Mouse (Mus musculus) intestine, postnatal 0 days (tissue): ENCODE data around the gene Gm5565. TPM values are rescaled to one million over a fixed set of nuclear protein-coding genes. Genes with fewer than 3 reads are reported as not detected.
"Not testable (repeated sequence)": the region's sequence is repeated elsewhere in the genome, so short reads cannot be mapped to it uniquely, and the experiment has no call there.

Experiments used
- ATAC-seq: fragments of 200-750 bp; cut with Nextera tagmentation; 2 replicates; pipeline ENCODE4 v1.8.0; 2017; ENCODE audit warnings: mild to moderate bottlenecking, moderate TSS enrichment, moderate library complexity
- H3K27ac ChIP-seq: fragments of 300-500 bp; sonication (generic); 2 replicates; pipeline ENCODE4 v1.5.1; 2014; ENCODE audit warnings: mild to moderate bottlenecking, low read depth, low read length, moderate library complexity
- H3K27me3 ChIP-seq: fragments of 300-500 bp; sonication (generic); replicated peaks from 2 replicates; pipeline ENCODE4 v1.6.1; 2014; ENCODE audit warnings: low read length, mixed read lengths; ENCODE audit not compliant: control insufficient read depth, insufficient read depth
- H3K36me3 ChIP-seq: fragments of 300-500 bp; sonication (generic); 2 replicates; pipeline ENCODE4 v1.6.1; 2014; ENCODE audit warnings: mild to moderate bottlenecking, moderate library complexity; ENCODE audit not compliant: control insufficient read depth, insufficient read depth
- H3K4me1 ChIP-seq: fragments of 300-500 bp; sonication (generic); replicated peaks from 2 replicates; pipeline ENCODE4 v1.6.1; 2014; ENCODE audit warnings: antibody characterized with exemption, low read length, mixed read lengths; ENCODE audit not compliant: control insufficient read depth, insufficient read depth
- H3K4me2 ChIP-seq: fragments of 300-500 bp; sonication (generic); replicated peaks from 2 replicates; pipeline ENCODE4 v1.6.1; 2014; ENCODE audit warnings: low read depth, mild to moderate bottlenecking, moderate library complexity
- H3K4me3 ChIP-seq: fragments of 300-500 bp; sonication (generic); 2 replicates; pipeline ENCODE4 v1.5.1; 2014; ENCODE audit warnings: low read depth, low read length
- H3K9ac ChIP-seq: fragments of 300-500 bp; sonication (generic); 2 replicates; pipeline ENCODE4 v1.6.1; 2014; ENCODE audit warnings: mild to moderate bottlenecking, low read depth, low read length
- H3K9me3 ChIP-seq: fragments of 300-500 bp; sonication (generic); 2 replicates; pipeline ENCODE4 v1.6.1; 2016; ENCODE audit warnings: mixed run types; ENCODE audit not compliant: control insufficient read depth
- CTCF ChIP-seq: sonication (generic); IDR thresholded peaks from 2 replicates; pipeline ENCODE4 v1.5.1; 2016; ENCODE audit warnings: low read depth, mild to moderate bottlenecking, control low read depth, antibody characterized with exemption, moderate library complexity
- WGBS: fragments of 180-500 bp; shearing (Covaris S2); extraction: QIAGEN DNeasy Blood & Tissue Kit; methylation state at CpG from one replicate; pipeline ENCODE4 v1.1.7; 2014; 5-methylcytosine and 5-hydroxymethylcytosine counted together
- polyA plus RNA-seq: library from polyadenylated mRNA; unstranded; fragments of >200 nt; fragmentation: Nextera tagmentation; extraction: Ambion mirVana; gene quantifications from 2 replicates; pipeline ENCODE4 v1.2.1, GENCODE M21; 2015

Gm5565 gene
- polyA plus RNA-seq, 1 experiment from 2014 or later = not detected

DNA sequence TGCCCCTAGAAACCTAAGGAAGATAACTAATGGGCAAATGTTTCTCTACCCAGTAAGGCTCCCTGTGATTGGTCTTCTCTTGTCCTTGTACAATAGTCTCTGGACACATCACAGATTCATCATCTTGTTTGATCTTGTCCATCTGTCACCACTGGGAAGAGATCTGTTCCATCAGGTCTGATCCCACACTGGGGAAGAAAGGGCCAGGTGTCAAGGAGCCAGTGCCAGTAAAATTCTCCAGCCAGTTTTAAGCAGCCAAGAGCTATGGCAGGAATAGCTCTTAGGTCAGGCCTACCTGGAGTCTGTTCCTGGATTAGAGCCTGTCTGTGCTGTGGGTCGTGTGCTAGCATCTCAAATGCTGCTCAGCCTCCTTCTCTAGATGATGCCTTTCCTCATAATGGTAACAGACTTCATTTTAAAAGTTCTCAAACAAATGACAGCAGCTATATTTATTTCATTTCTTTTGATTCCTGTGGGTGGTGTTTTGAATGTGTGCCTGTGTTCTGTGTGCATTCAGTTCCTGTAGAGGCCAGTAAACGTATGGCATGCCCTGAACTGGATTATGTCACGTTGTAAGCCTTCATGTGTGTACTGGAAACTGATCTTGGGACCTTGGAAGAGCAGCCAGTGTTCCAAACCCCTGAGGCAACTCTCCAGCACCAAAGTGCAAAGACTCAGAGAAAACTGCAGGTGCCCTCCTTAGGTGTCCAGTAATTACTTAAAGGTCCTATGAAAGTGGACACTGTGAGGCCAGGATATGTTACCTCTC lies 30.3 kb upstream of the Gm5565 start:
- no peak overlapping the region for H3K4me2 ChIP-seq
- no peak for TF ChIP-seq CTCF
- no peak overlapping the region for H3K27ac ChIP-seq
- H3K4me1 ChIP-seq = no peaks in the 10 kb centered on the region
- H3K36me3 ChIP-seq = no peaks in the 10 kb centered on the region
- no peak overlapping the region for H3K9ac ChIP-seq
- ATAC-seq = no peak
- no peak overlapping the region for H3K4me3 ChIP-seq
- no peaks in the 10 kb centered on the region for H3K9me3 ChIP-seq
- H3K27me3 ChIP-seq = no peaks in the 10 kb centered on the region
- WGBS = 59% methylated on average over 3 of the region's 3 CpGs

DNA sequence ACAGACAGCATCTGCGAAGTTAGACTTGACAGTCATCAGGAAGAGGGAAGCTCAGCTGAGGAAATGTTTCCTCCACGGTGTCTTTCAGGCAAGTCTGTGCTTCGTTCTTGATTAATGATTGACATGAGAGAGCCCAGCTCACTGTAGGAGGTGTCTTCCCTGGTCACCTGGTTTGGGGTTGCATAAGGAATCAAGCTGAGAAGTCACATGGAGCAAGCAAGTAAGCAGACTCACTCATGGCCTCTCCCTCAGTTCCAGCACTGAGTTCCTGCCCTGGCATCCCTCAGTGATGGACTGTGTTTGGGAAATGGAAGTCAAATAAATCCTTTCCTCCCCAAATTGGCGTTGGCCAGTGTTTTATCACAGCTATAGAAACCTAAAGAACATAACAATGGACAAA lies 29.8 kb upstream of the Gm5565 start:
- TF ChIP-seq CTCF = no peak
- no peaks in the 10 kb centered on the region for H3K36me3 ChIP-seq
- WGBS = 38% methylated on average over 4 of the region's 4 CpGs
- H3K4me2 ChIP-seq = no peak overlapping the region
- no peaks in the 10 kb centered on the region for H3K4me1 ChIP-seq
- no peak overlapping the region for H3K27ac ChIP-seq
- no peaks in the 10 kb centered on the region for H3K9me3 ChIP-seq
- no peak overlapping the region for H3K4me3 ChIP-seq
- H3K9ac ChIP-seq = no peak overlapping the region
- no peaks in the 10 kb centered on the region for H3K27me3 ChIP-seq
- peak; percentile 94 for ATAC-seq

DNA sequence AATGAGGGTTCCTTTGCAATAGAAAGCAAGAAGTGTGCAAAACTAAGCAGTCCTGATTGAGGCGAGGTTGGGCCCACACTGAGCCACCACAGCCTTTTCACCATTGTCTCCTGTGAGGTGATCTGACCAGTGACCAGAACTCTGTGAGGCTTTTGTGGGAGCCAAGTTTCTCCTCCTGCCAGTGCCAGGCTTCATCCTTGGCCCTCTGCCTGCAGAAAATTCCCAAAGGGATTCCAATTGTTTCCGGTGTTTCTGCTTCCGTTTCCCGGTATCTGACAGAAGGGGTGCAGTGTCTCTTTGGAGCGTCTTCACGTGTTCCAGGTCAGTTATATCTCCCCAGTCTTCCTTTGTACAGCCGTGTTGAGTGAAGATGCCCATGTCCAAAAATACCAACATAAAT lies 28.4 kb upstream of the Gm5565 start:
- Histone ChIP-seq H3K4me3 (no peak overlapping the region), H3K4me2 (no peak overlapping the region), H3K36me3 (no peaks in the 10 kb centered on the region), H3K4me1 (no peaks in the 10 kb centered on the region), H3K27ac (no peak overlapping the region), H3K27me3 (no peaks in the 10 kb centered on the region), H3K9ac (no peak overlapping the region), H3K9me3 (no peaks in the 10 kb centered on the region)
- no peak for TF ChIP-seq CTCF
- ATAC-seq = no peak
- WGBS = 80% methylated on average over 7 of the region's 7 CpGs

DNA sequence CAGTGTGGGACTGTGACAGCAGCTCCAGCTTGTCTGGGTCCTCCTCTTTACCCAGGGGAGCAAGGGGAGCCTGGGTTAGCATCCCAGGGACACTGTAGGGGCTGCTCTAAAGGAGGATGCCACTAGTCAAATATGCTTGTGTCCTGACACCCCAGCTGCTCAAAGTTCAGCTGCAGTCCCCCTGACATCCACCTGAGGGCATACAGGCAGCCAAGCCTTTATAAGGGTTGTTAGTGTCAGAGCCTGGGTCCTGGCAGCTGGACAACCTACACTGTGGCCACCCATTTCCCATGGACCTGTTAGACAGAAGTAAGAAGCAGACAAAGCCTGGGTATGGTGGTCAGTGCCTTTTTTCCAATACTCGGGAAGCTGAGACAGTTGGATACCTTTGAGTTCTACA lies 27.8 kb upstream of the Gm5565 start:
- no peak for ATAC-seq
- 94% methylated on average over 1 of the region's 1 CpGs for WGBS
- H3K4me3 ChIP-seq = no peak overlapping the region

DNA sequence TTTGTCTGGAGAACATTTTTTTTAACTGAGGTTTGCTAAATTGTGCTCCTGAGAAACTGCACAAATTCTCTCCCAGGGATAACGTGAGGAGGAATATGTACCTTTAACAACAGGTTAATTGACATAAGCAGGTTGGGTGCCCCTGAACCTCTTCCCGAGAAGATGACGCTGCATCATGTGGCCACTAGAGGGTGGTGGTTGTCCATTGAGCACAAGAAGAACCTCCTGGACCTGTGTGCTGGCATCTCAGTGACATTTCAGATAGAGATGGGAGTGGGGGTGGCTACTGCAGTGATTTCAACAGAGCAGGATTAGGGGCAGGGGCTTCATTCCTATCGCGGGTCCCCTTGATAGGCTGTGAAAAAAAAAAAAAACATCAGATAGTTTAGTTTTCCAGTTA lies 27.1 kb upstream of the Gm5565 start:
- H3K27me3 ChIP-seq, ATAC-seq, H3K9ac ChIP-seq, H3K36me3 ChIP-seq, H3K9me3 ChIP-seq, H3K4me1 ChIP-seq, H3K4me2 ChIP-seq, H3K27ac ChIP-seq, H3K4me3 ChIP-seq: not testable (repeated sequence)
- TF ChIP-seq CTCF = peak; percentile 85
- 17% methylated on average over 5 of the region's 5 CpGs for WGBS

More for the DNA sequence above, 27.8 kb upstream of the Gm5565 start:
- Histone ChIP-seq H3K36me3 (no peaks in the 10 kb centered on the region), H3K9me3 (no peaks in the 10 kb centered on the region), H3K27ac (no peak overlapping the region), H3K4me1 (no peaks in the 10 kb centered on the region), H3K27me3 (no peaks in the 10 kb centered on the region), H3K9ac (no peak overlapping the region), H3K4me2 (no peak overlapping the region)
- TF ChIP-seq CTCF = peak; percentile 52

DNA sequence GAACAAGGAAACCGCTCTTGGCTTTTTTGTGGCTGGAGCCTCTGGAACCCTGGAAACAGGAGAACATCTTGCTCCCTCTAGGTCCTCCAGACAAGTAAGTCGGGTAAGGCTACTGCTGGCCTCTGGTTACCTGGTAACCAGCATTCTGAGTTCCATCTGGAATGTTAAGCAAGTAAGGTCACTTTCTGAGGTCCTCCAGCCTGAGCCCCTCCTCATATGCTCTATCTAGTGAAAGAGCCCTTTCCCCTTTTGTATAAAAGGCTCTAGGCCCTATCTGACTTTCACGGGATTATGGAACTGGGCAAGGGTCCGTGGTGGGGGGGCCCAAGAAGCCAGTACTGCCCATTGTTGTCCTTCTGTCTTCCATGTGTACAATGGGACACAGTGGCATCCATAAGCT lies 24.9 kb upstream of the Gm5565 start, which contains the start of gene 1700001J03Rik:
1700001J03Rik (minus strand) TSS at position 101 of the 400 bp plus-strand sequence.
- not testable (repeated sequence) for ATAC-seq, H3K36me3 ChIP-seq, H3K27ac ChIP-seq, H3K27me3 ChIP-seq, H3K4me2 ChIP-seq, H3K4me1 ChIP-seq, H3K9me3 ChIP-seq, H3K4me3 ChIP-seq, H3K9ac ChIP-seq
- 77% methylated on average over 4 of the region's 4 CpGs for WGBS
